Mouse (Mus musculus) heart, embryonic 16.5 days (tissue): ENCODE measurements around the gene Tbc1d30. TPM values are rescaled to one million over a fixed set of nuclear protein-coding genes. Genes with fewer than 3 reads are reported as not detected.

Source experiments
- ATAC-seq: fragments of 200-750 bp; cut with Nextera tagmentation; replicated peaks from 2 replicates; pipeline ENCODE4 v1.8.0; 2017; ENCODE audit warnings: moderate number of reproducible peaks; ENCODE audit not compliant: insufficient read depth, low FRiP score; ENCODE audit errors: extremely low read depth
- H3K27ac ChIP-seq: fragments of 300-500 bp; sonication (generic); 2 replicates; pipeline ENCODE4 v1.5.1; 2014; ENCODE audit warnings: mild to moderate bottlenecking, low read length, control low read depth, moderate library complexity
- H3K27me3 ChIP-seq: fragments of 300-500 bp; sonication (generic); 2 replicates; pipeline ENCODE4 v1.6.1; 2014; ENCODE audit warnings: low read length, mixed read lengths; ENCODE audit not compliant: control insufficient read depth, insufficient read depth
- H3K36me3 ChIP-seq: fragments of 300-500 bp; sonication (generic); 2 replicates; pipeline ENCODE4 v1.6.1; 2014; ENCODE audit not compliant: control insufficient read depth, insufficient read depth
- H3K4me1 ChIP-seq: fragments of 300-500 bp; sonication (generic); 2 replicates; pipeline ENCODE4 v1.6.1; 2014; ENCODE audit warnings: low read length, mixed read lengths; ENCODE audit not compliant: control insufficient read depth, insufficient read depth
- H3K4me2 ChIP-seq: fragments of 300-500 bp; sonication (generic); 2 replicates; pipeline ENCODE4 v1.6.1; 2014; ENCODE audit warnings: low read depth, mild to moderate bottlenecking, control low read depth, low read length
- H3K4me3 ChIP-seq: fragments of 300-500 bp; sonication (generic); 2 replicates; pipeline ENCODE4 v1.5.1; 2014; ENCODE audit warnings: mild to moderate bottlenecking, control low read depth, low read length
- H3K9ac ChIP-seq: fragments of 300-500 bp; sonication (generic); 2 replicates; pipeline ENCODE4 v1.6.1; 2014; ENCODE audit warnings: low read length, control low read depth
- H3K9me3 ChIP-seq: fragments of 300-500 bp; sonication (generic); replicated peaks from 2 replicates; pipeline ENCODE4 v1.6.1; 2016; ENCODE audit warnings: low read length; ENCODE audit not compliant: control insufficient read depth
- WGBS: fragments of 180-500 bp; shearing (Covaris S2); extraction: QIAGEN DNeasy Blood & Tissue Kit; methylation state at CpG from one replicate; pipeline ENCODE4 v1.1.7; 2014; 5-methylcytosine and 5-hydroxymethylcytosine counted together
- polyA plus RNA-seq: library from polyadenylated mRNA; unstranded; fragments of >200 nt; fragmentation: Nextera tagmentation; extraction: Ambion mirVana; gene quantifications from 2 replicates; pipeline ENCODE4 v1.2.1, GENCODE M21; 2015

The Tbc1d30 gene
- polyA plus RNA-seq, 1 experiment from 2014 or later, result 1.2 TPM

DNA sequence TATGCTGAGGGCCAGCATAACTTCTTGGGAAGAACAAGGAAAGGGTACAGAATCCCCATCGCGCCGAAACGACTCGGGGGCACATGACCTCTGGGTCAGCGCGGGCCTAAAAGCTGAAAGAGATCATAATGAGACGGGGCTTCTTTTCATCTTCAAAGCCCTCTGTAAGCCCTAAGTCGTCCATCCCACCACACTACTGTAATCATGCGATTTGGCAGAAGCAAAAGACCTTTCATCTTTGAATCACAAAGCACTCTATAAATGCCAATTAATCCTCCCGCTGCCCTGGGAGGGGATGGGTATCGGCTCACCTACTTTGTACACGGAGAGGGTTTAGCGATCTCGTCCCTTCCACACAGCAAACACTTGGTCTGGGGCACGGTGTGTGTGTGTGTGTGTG lies 112.5 kb downstream of the Tbc1d30 start:
- H3K9ac ChIP-seq, result no peak overlapping the region
- no peak overlapping the region for H3K4me3 ChIP-seq
- no peaks in the 10 kb centered on the region for H3K27me3 ChIP-seq
- no peaks in the 10 kb centered on the region for H3K9me3 ChIP-seq
- no peak overlapping the region for H3K27ac ChIP-seq
- no peak for ATAC-seq
- no peak overlapping the region for H3K4me2 ChIP-seq
- no peaks in the 10 kb centered on the region for H3K36me3 ChIP-seq
- WGBS, result 82% methylated on average over 16 of the region's 16 CpGs
- H3K4me1 ChIP-seq, result no peaks in the 10 kb centered on the region

GRCm38 (mm10) chr10:121237377-121237776 lies 113.7 kb downstream of the Tbc1d30 start:
- Histone ChIP-seq H3K4me1 (no peaks in the 10 kb centered on the region), H3K36me3 (no peaks in the 10 kb centered on the region), H3K4me2 (no peak overlapping the region), H3K4me3 (no peak overlapping the region), H3K9ac (no peak overlapping the region), H3K9me3 (no peaks in the 10 kb centered on the region), H3K27me3 (no peaks in the 10 kb centered on the region), H3K27ac (no peak overlapping the region)
- ATAC-seq, result no peak
- 72% methylated on average over 5 of the region's 5 CpGs for WGBS

GRCm38 (mm10) chr10:121235167-121235824 lies 115.8 kb downstream of the Tbc1d30 start:
- Histone ChIP-seq H3K4me3 (no peak overlapping the region), H3K4me1 (no peaks in the 10 kb centered on the region), H3K27me3 (no peaks in the 10 kb centered on the region), H3K9ac (no peak overlapping the region), H3K27ac (no peak overlapping the region), H3K9me3 (peaks cover 6% of the 10 kb centered on the region), H3K36me3 (no peaks in the 10 kb centered on the region), H3K4me2 (no peak overlapping the region)
- WGBS, result 71% methylated on average over 10 of the region's 10 CpGs
- no peak for ATAC-seq

- H3K4me3 ChIP-seq, result no peak overlapping the region
- H3K36me3 ChIP-seq, result no peaks in the 10 kb centered on the region
- H3K4me2 ChIP-seq, result no peak overlapping the region
- no peaks in the 10 kb centered on the region for H3K4me1 ChIP-seq
- ATAC-seq, result no peak
- no peak overlapping the region for H3K27ac ChIP-seq
- no peak overlapping the region for H3K9ac ChIP-seq
- peaks cover 6% of the 10 kb centered on the region for H3K9me3 ChIP-seq
- WGBS, result 72% methylated on average over 3 of the region's 3 CpGs
- H3K27me3 ChIP-seq, result no peaks in the 10 kb centered on the region
Measured at GRCm38 (mm10) chr10:121234476-121234875, 116.6 kb downstream of the Tbc1d30 start.

GRCm38 (mm10) chr10:121228422-121228953 lies 122.6 kb downstream of the Tbc1d30 start:
- H3K9me3 ChIP-seq, result peaks cover 6% of the 10 kb centered on the region
- H3K27ac ChIP-seq, result no peak overlapping the region
- H3K36me3 ChIP-seq, result no peaks in the 10 kb centered on the region
- H3K4me1 ChIP-seq, result no peaks in the 10 kb centered on the region
- H3K9ac ChIP-seq, result no peak overlapping the region
- no peak overlapping the region for H3K4me2 ChIP-seq
- no peak overlapping the region for H3K4me3 ChIP-seq
- no peaks in the 10 kb centered on the region for H3K27me3 ChIP-seq
- WGBS, result 86% methylated on average over 15 of the region's 15 CpGs
- ATAC-seq, result no peak

DNA sequence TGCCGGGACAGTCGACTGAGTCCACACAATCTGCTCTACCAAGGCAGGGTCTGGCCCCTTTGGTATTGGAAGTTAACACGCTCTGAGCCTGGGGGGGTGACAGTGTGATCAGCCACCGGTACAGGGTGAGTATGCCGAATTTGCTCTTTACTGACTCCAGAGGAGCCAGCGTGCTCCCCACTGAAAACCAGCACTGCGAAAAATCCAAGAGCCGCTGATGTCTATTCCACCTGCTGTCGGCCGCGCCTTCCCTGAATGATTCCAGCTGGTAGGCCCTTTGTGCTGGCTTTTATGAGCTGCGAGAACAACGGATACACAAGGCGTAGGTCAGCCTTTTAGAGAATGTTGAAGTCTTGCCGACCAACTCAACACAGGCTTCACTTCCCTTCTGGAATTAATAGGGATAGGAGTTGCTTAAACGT lies 123.1 kb downstream of the Tbc1d30 start:
- Histone ChIP-seq H3K9me3 (peaks cover 6% of the 10 kb centered on the region), H3K4me2 (no peak overlapping the region), H3K9ac (no peak overlapping the region), H3K27me3 (no peaks in the 10 kb centered on the region), H3K27ac (no peak overlapping the region), H3K36me3 (no peaks in the 10 kb centered on the region), H3K4me1 (no peaks in the 10 kb centered on the region), H3K4me3 (no peak overlapping the region)
- no peak for ATAC-seq
- 82% methylated on average over 16 of the region's 16 CpGs for WGBS

- no peak for ATAC-seq
- H3K4me3 ChIP-seq, result no peak overlapping the region
- no peaks in the 10 kb centered on the region for H3K36me3 ChIP-seq
- H3K9me3 ChIP-seq, result peaks cover 6% of the 10 kb centered on the region
- H3K4me2 ChIP-seq, result no peak overlapping the region
- no peaks in the 10 kb centered on the region for H3K4me1 ChIP-seq
- no peak overlapping the region for H3K9ac ChIP-seq
- 84% methylated on average over 5 of the region's 5 CpGs for WGBS
- no peak overlapping the region for H3K27ac ChIP-seq
- no peaks in the 10 kb centered on the region for H3K27me3 ChIP-seq
Measured at GRCm38 (mm10) chr10:121227403-121227802, 123.7 kb downstream of the Tbc1d30 start.

DNA sequence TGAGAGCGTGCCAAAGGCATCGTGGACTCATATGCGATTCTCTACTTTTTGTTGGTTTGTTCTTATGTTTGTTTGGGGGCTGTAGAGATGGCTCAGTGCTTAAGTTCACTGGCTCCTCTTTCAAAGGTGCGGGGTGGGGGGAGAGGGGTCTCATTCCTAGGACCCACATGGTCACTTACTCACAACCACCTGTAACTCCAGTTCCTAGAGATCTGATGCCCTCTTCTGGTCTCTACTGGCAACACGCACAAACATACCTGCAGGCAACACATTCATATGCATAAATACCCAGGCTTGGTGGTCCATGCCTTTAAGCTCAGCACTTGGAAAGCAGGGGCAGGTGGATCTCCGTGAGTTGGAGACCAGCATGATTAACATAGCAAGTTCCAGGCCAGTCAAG lies 125.4 kb downstream of the Tbc1d30 start:
- Histone ChIP-seq H3K9ac (no peak overlapping the region), H3K9me3 (peaks cover 2% of the 10 kb centered on the region; the same call in 1 of the 2 replicates), H3K4me1 (no peaks in the 10 kb centered on the region), H3K4me2 (no peak overlapping the region), H3K27ac (no peak overlapping the region), H3K36me3 (no peaks in the 10 kb centered on the region), H3K4me3 (no peak overlapping the region), H3K27me3 (no peaks in the 10 kb centered on the region)
- WGBS, result 80% methylated on average over 6 of the region's 6 CpGs
- ATAC-seq, result no peak

- no peaks in the 10 kb centered on the region for H3K27me3 ChIP-seq
- no peaks in the 10 kb centered on the region for H3K4me1 ChIP-seq
- no peak overlapping the region for H3K27ac ChIP-seq
- no peak overlapping the region for H3K4me2 ChIP-seq
- H3K36me3 ChIP-seq, result no peaks in the 10 kb centered on the region
- 62% methylated on average over 4 of the region's 4 CpGs for WGBS
- ATAC-seq, result no peak
- peaks cover 4% of the 10 kb centered on the region; the same call in 1 of the 2 replicates for H3K9me3 ChIP-seq
- no peak overlapping the region for H3K9ac ChIP-seq
- H3K4me3 ChIP-seq, result no peak overlapping the region
Measured at GRCm38 (mm10) chr10:121222881-121223280, 128.2 kb downstream of the Tbc1d30 start.
